Mouse (Mus musculus): ENCODE data around the gene Smarcal1. TPM values are rescaled to one million over a fixed set of nuclear protein-coding genes. Genes with fewer than 3 reads are reported as not detected.

Smarcal1 gene
- polyA plus RNA-seq, 1 experiment from 2014 or later: 3.5 TPM

GRCm38 (mm10) chr1:72585971-72586875 lies 3.2 kb downstream of the Smarcal1 start:
- Histone ChIP-seq H3K27me3 (ENCODE audit: insufficient read depth, low read length) (no peaks in the 10 kb centered on the region), H3K27ac (ENCODE audit: low read depth) (no peak overlapping the region), H3K4me2 (ENCODE audit: low read depth, low read length) (no peak overlapping the region), H3K9me3 (ENCODE audit: low read length) (no peaks in the 10 kb centered on the region), H3K36me3 (replicated peaks; ENCODE audit: insufficient read depth, low read length) (peaks cover 28% of the 10 kb centered on the region), H3K9ac (replicated peaks) (no peak overlapping the region), H3K4me1 (ENCODE audit: insufficient read depth) (peaks cover 6% of the 10 kb centered on the region; the same call in 1 of the 2 replicates), H3K4me3 (ENCODE audit: low read depth, low read length) (no peak overlapping the region)
- TF ChIP-seq EP300 (IDR thresholded peaks at IDR 0.05; ENCODE audit: low read depth): no peak
- TF ChIP-seq CTCF (IDR thresholded peaks at IDR 0.05; ENCODE audit: low read depth): no peak
- ATAC-seq (no peak), DNase-seq (no peak)
- WGBS (ENCODE audit: insufficient replicate concordance): 91% methylated on average over 17 of the region's 17 CpGs

DNA sequence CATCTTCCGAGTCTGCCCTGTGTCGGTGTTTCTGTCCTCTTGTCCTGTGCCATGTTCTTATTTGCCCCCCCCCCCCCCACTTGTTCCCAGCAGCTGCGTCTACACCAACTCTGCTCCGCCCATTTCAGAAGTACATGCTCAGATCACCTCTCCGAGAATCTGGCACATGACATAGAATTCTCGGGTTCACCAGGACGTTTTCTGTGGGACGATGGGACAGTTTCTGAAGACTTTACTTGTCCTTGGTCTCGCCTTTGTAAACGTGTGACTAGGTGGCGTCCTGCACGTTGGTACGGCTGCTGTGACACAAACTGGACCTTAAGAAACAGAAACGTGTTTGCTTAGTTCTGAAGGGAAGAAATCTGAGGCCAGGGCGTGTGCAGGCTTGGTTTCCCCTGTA lies 4.5 kb downstream of the Smarcal1 start:
- 87% methylated on average over 15 of the region's 15 CpGs for WGBS (ENCODE audit: insufficient replicate concordance)
- Histone ChIP-seq H3K4me3 (ENCODE audit: low read depth, low read length) (no peak overlapping the region), H3K4me1 (ENCODE audit: insufficient read depth) (peaks cover 6% of the 10 kb centered on the region; the same call in 1 of the 2 replicates), H3K36me3 (replicated peaks; ENCODE audit: insufficient read depth, low read length) (peaks cover 37% of the 10 kb centered on the region), H3K27ac (ENCODE audit: low read depth) (no peak overlapping the region), H3K9ac (replicated peaks) (no peak overlapping the region), H3K27me3 (ENCODE audit: insufficient read depth, low read length) (no peaks in the 10 kb centered on the region), H3K4me2 (ENCODE audit: low read depth, low read length) (no peak overlapping the region), H3K9me3 (ENCODE audit: low read length) (no peaks in the 10 kb centered on the region)
- TF ChIP-seq CTCF (IDR thresholded peaks at IDR 0.05; ENCODE audit: low read depth): no peak
- no peak for TF ChIP-seq EP300 (IDR thresholded peaks at IDR 0.05; ENCODE audit: low read depth)
- no peak for ATAC-seq
- no peak for DNase-seq

GRCm38 (mm10) chr1:72588763-72589162 lies 5.7 kb downstream of the Smarcal1 start:
- H3K9me3 ChIP-seq (ENCODE audit: low read length): no peaks in the 10 kb centered on the region
- H3K4me2 ChIP-seq (ENCODE audit: low read depth, low read length): no peak overlapping the region
- DNase-seq (no peak), ATAC-seq (no peak)
- peaks cover 6% of the 10 kb centered on the region; the same call in 1 of the 2 replicates for H3K4me1 ChIP-seq (ENCODE audit: insufficient read depth)
- WGBS (ENCODE audit: insufficient replicate concordance): 80% methylated on average over 2 of the region's 2 CpGs
- H3K27me3 ChIP-seq (ENCODE audit: insufficient read depth, low read length): no peaks in the 10 kb centered on the region
- no peak overlapping the region for H3K27ac ChIP-seq (ENCODE audit: low read depth)
- H3K9ac ChIP-seq (replicated peaks): no peak overlapping the region
- TF ChIP-seq EP300 (IDR thresholded peaks at IDR 0.05; ENCODE audit: low read depth) (no peak), CTCF (IDR thresholded peaks at IDR 0.05; ENCODE audit: low read depth) (no peak)
- H3K36me3 ChIP-seq (replicated peaks; ENCODE audit: insufficient read depth, low read length): peaks cover 40% of the 10 kb centered on the region
- H3K4me3 ChIP-seq (ENCODE audit: low read depth, low read length): no peak overlapping the region

- WGBS (ENCODE audit: insufficient replicate concordance): 82% methylated on average over 4 of the region's 4 CpGs
- no peaks in the 10 kb centered on the region for H3K4me1 ChIP-seq (ENCODE audit: insufficient read depth)
- H3K27me3 ChIP-seq (ENCODE audit: insufficient read depth, low read length): no peaks in the 10 kb centered on the region
- H3K36me3 ChIP-seq (replicated peaks; ENCODE audit: insufficient read depth, low read length): peaks cover 45% of the 10 kb centered on the region
- no peak overlapping the region for H3K27ac ChIP-seq (ENCODE audit: low read depth)
- no peak overlapping the region for H3K4me3 ChIP-seq (ENCODE audit: low read depth, low read length)
- TF ChIP-seq CTCF (IDR thresholded peaks at IDR 0.05; ENCODE audit: low read depth): no peak
- TF ChIP-seq EP300 (IDR thresholded peaks at IDR 0.05; ENCODE audit: low read depth): no peak
- H3K9ac ChIP-seq (replicated peaks): no peak overlapping the region
- ATAC-seq (no peak), DNase-seq (no peak)
- H3K9me3 ChIP-seq (ENCODE audit: low read length): no peaks in the 10 kb centered on the region
- no peak overlapping the region for H3K4me2 ChIP-seq (ENCODE audit: low read depth, low read length)
Observed at GRCm38 (mm10) chr1:72590636-72591035, 7.6 kb downstream of the Smarcal1 start.

GRCm38 (mm10) chr1:72592350-72592749 lies 9.3 kb downstream of the Smarcal1 start:
- Histone ChIP-seq H3K4me1 (ENCODE audit: insufficient read depth) (no peaks in the 10 kb centered on the region), H3K27me3 (ENCODE audit: insufficient read depth, low read length) (no peaks in the 10 kb centered on the region), H3K4me3 (ENCODE audit: low read depth, low read length) (no peak overlapping the region), H3K9ac (replicated peaks) (no peak overlapping the region), H3K9me3 (ENCODE audit: low read length) (no peaks in the 10 kb centered on the region), H3K27ac (ENCODE audit: low read depth) (no peak overlapping the region), H3K4me2 (ENCODE audit: low read depth, low read length) (no peak overlapping the region), H3K36me3 (replicated peaks; ENCODE audit: insufficient read depth, low read length) (peaks cover 44% of the 10 kb centered on the region)
- no peak for TF ChIP-seq CTCF (IDR thresholded peaks at IDR 0.05; ENCODE audit: low read depth)
- no peak for TF ChIP-seq EP300 (IDR thresholded peaks at IDR 0.05; ENCODE audit: low read depth)
- DNase-seq (no peak), ATAC-seq (no peak)
- WGBS (ENCODE audit: insufficient replicate concordance): 87% methylated on average over 3 of the region's 3 CpGs

- H3K27me3 ChIP-seq (ENCODE audit: insufficient read depth, low read length): no peaks in the 10 kb centered on the region
- no peak overlapping the region for H3K4me3 ChIP-seq (ENCODE audit: low read depth, low read length)
- no peak overlapping the region for H3K27ac ChIP-seq (ENCODE audit: low read depth)
- ATAC-seq (no peak), DNase-seq (no peak)
- peaks cover 47% of the 10 kb centered on the region for H3K36me3 ChIP-seq (replicated peaks; ENCODE audit: insufficient read depth, low read length)
- H3K4me2 ChIP-seq (ENCODE audit: low read depth, low read length): no peak overlapping the region
- no peak for TF ChIP-seq EP300 (IDR thresholded peaks at IDR 0.05; ENCODE audit: low read depth)
- no peak for TF ChIP-seq CTCF (IDR thresholded peaks at IDR 0.05; ENCODE audit: low read depth)
- 84% methylated on average over 20 of the region's 20 CpGs for WGBS (ENCODE audit: insufficient replicate concordance)
- H3K9ac ChIP-seq (replicated peaks): no peak overlapping the region
- no peaks in the 10 kb centered on the region for H3K4me1 ChIP-seq (ENCODE audit: insufficient read depth)
- no peaks in the 10 kb centered on the region for H3K9me3 ChIP-seq (ENCODE audit: low read length)
Observed at GRCm38 (mm10) chr1:72593340-72593951, 10.4 kb downstream of the Smarcal1 start.

Data from liver, postnatal 0 days (tissue).